In genomic region chr16:17252086-17252726, GRCm38 (mm10) we compare ENCODE assay signal across 8 mouse cellular contexts. TPM values are rescaled to one million over a fixed set of nuclear protein-coding genes. Genes with fewer than 3 reads are reported as not detected.
DNase-seq lines count a peak whose midpoint lies in the region; ATAC-seq lines count a peak whose summit lies in the region.

No protein-coding gene starts in this region.

- H3K9me3 ChIP-seq in hindbrain, embryonic 13.5 days, result no peaks in the 10 kb centered on the region
- H3K9me3 ChIP-seq in hindbrain, embryonic 10.5 days, result no peaks in the 10 kb centered on the region
- no peaks in the 10 kb centered on the region for H3K9me3 ChIP-seq in midbrain, embryonic 15.5 days
- H3K9me3 ChIP-seq in midbrain, embryonic 13.5 days, result no peaks in the 10 kb centered on the region

- peaks cover 57% of the 10 kb centered on the region for H3K4me1 ChIP-seq in hindbrain, embryonic 13.5 days (replicated peaks)
- H3K4me1 ChIP-seq in hindbrain, embryonic 10.5 days (replicated peaks), result peaks cover 44% of the 10 kb centered on the region
- H3K4me1 ChIP-seq in midbrain, embryonic 15.5 days, result peaks cover 26% of the 10 kb centered on the region
- peaks cover 42% of the 10 kb centered on the region for H3K4me1 ChIP-seq in midbrain, embryonic 13.5 days (replicated peaks)

- 0 out of 2 replicates have a peak overlapping the region, but pooled peaks have one; percentile 30 for H3K27ac ChIP-seq in hindbrain, embryonic 13.5 days
- no peak overlapping the region for H3K27ac ChIP-seq in hindbrain, embryonic 10.5 days
- no peak overlapping the region for H3K27ac ChIP-seq in midbrain, embryonic 15.5 days
- H3K27ac ChIP-seq in midbrain, embryonic 13.5 days, result no peak overlapping the region

- WGBS in hindbrain, embryonic 13.5 days, result 74% methylated on average over 3 of the region's 3 CpGs
- 80% methylated on average over 3 of the region's 3 CpGs for WGBS in hindbrain, embryonic 10.5 days
- WGBS in midbrain, embryonic 15.5 days, result 80% methylated on average over 3 of the region's 3 CpGs
- 79% methylated on average over 3 of the region's 3 CpGs for WGBS in midbrain, embryonic 13.5 days

- no peak overlapping the region for H3K4me2 ChIP-seq in hindbrain, embryonic 13.5 days
- H3K4me2 ChIP-seq in midbrain, embryonic 15.5 days, result no peak overlapping the region
- no peak overlapping the region for H3K4me2 ChIP-seq in midbrain, embryonic 13.5 days (replicated peaks)

- H3K9ac ChIP-seq in hindbrain, embryonic 13.5 days, result no peak overlapping the region
- no peak overlapping the region for H3K9ac ChIP-seq in midbrain, embryonic 15.5 days
- no peak overlapping the region for H3K9ac ChIP-seq in midbrain, embryonic 13.5 days (replicated peaks)

- no peak overlapping the region for H3K4me3 ChIP-seq in hindbrain, embryonic 13.5 days
- no peak overlapping the region for H3K4me3 ChIP-seq in hindbrain, embryonic 10.5 days
- H3K4me3 ChIP-seq in midbrain, embryonic 15.5 days, result no peak overlapping the region
- H3K4me3 ChIP-seq in midbrain, embryonic 13.5 days (replicated peaks), result no peak overlapping the region

- no peak for DNase-seq in hindbrain, embryonic 10.5 days (ENCODE audit: low spot score)
- DNase-seq in liver, result peak; percentile 74
- peak; percentile 63 for DNase-seq in yolk sac, embryonic 10.5 days (ENCODE audit: low spot score)
- DNase-seq in spleen, postnatal 10 days (ENCODE audit: low spot score in 2 of 2), result no peak
- DNase-seq in frontal cortex, postnatal 25 days (ENCODE audit: low spot score in 2 of 2), result no peak

- no peaks in the 10 kb centered on the region for H3K27me3 ChIP-seq in hindbrain, embryonic 13.5 days
- H3K27me3 ChIP-seq in hindbrain, embryonic 10.5 days (ENCODE audit: insufficient read depth, poor library complexity, severe bottlenecking), result no peaks in the 10 kb centered on the region
- H3K27me3 ChIP-seq in midbrain, embryonic 15.5 days (replicated peaks), result no peaks in the 10 kb centered on the region
- H3K27me3 ChIP-seq in midbrain, embryonic 13.5 days, result no peaks in the 10 kb centered on the region

- ATAC-seq in hindbrain, embryonic 13.5 days (ENCODE audit: low FRiP score), result no peak
- 0 out of 2 replicates have a peak, but pooled peaks have one; percentile 32 for ATAC-seq in midbrain, embryonic 15.5 days (replicated peaks)
- no peak for ATAC-seq in midbrain, embryonic 13.5 days

- H3K36me3 ChIP-seq in hindbrain, embryonic 13.5 days, result peaks cover 17% of the 10 kb centered on the region
- H3K36me3 ChIP-seq in hindbrain, embryonic 10.5 days, result peaks cover 22% of the 10 kb centered on the region
- 0 out of 2 replicates have a peak, but pooled peaks cover 4% of the 10 kb centered on the region for H3K36me3 ChIP-seq in midbrain, embryonic 15.5 days (replicated peaks)
- peaks cover 17% of the 10 kb centered on the region for H3K36me3 ChIP-seq in midbrain, embryonic 13.5 days

RNA-seq across cellular contexts. Expression of gene Hic2, which starts 18.8 kb away (rescaled TPM):
- polyA plus RNA-seq in hindbrain, embryonic 13.5 days (2015; fragmentation: Nextera tagmentation; extraction: Ambion mirVana), result 9.0 and 9.4 TPM in 2 replicates
- 16.1 and 18.0 TPM in 2 replicates for polyA plus RNA-seq in hindbrain, embryonic 10.5 days (2016; fragmentation: Nextera tagmentation; extraction: Ambion mirVana)
- polyA plus RNA-seq in midbrain, embryonic 15.5 days (2015; fragmentation: Nextera tagmentation; extraction: Ambion mirVana), result 11.1 and 11.6 TPM in 2 replicates
- 13.2 and 13.6 TPM in 2 replicates for polyA plus RNA-seq in midbrain, embryonic 13.5 days (2015; fragmentation: Nextera tagmentation; extraction: Ambion mirVana)

RNA-seq across cellular contexts. Expression of gene Tmem191c, which starts 23.7 kb away (rescaled TPM):
- polyA plus RNA-seq in hindbrain, embryonic 13.5 days (2015; fragmentation: Nextera tagmentation; extraction: Ambion mirVana), result 32.6 and 33.3 TPM in 2 replicates
- 7.2 and 11.1 TPM in 2 replicates for polyA plus RNA-seq in hindbrain, embryonic 10.5 days (2016; fragmentation: Nextera tagmentation; extraction: Ambion mirVana)
- 63.2 and 67.6 TPM in 2 replicates for polyA plus RNA-seq in midbrain, embryonic 15.5 days (2015; fragmentation: Nextera tagmentation; extraction: Ambion mirVana)
- polyA plus RNA-seq in midbrain, embryonic 13.5 days (2015; fragmentation: Nextera tagmentation; extraction: Ambion mirVana), result 24.1 and 28.1 TPM in 2 replicates

RNA-seq across cellular contexts. Expression of gene Rimbp3, which starts 43.8 kb away (rescaled TPM):
- 1.8 and 1.9 TPM in 2 replicates for polyA plus RNA-seq in hindbrain, embryonic 13.5 days (2015; fragmentation: Nextera tagmentation; extraction: Ambion mirVana)
- 1.6 and 1.9 TPM in 2 replicates for polyA plus RNA-seq in hindbrain, embryonic 10.5 days (2016; fragmentation: Nextera tagmentation; extraction: Ambion mirVana)
- 2.6 and 3.3 TPM in 2 replicates for polyA plus RNA-seq in midbrain, embryonic 15.5 days (2015; fragmentation: Nextera tagmentation; extraction: Ambion mirVana)
- 2.1 and 2.5 TPM in 2 replicates for polyA plus RNA-seq in midbrain, embryonic 13.5 days (2015; fragmentation: Nextera tagmentation; extraction: Ambion mirVana)

RNA-seq across cellular contexts. Expression of gene Ube2l3, which starts 49.8 kb away (rescaled TPM):
- 313 and 319 TPM in 2 replicates for polyA plus RNA-seq in hindbrain, embryonic 13.5 days (2015; fragmentation: Nextera tagmentation; extraction: Ambion mirVana)
- polyA plus RNA-seq in hindbrain, embryonic 10.5 days (2016; fragmentation: Nextera tagmentation; extraction: Ambion mirVana), result 394 and 407 TPM in 2 replicates
- 262 and 275 TPM in 2 replicates for polyA plus RNA-seq in midbrain, embryonic 15.5 days (2015; fragmentation: Nextera tagmentation; extraction: Ambion mirVana)
- polyA plus RNA-seq in midbrain, embryonic 13.5 days (2015; fragmentation: Nextera tagmentation; extraction: Ambion mirVana), result 330 and 342 TPM in 2 replicates

Comparison
In these comparisons a context has a peak if more than half of its experiments do, and no peak if none do; other contexts are left out.
1. DNase-seq: peak in liver (single experiment) and yolk sac, embryonic 10.5 days (single experiment); none in hindbrain, embryonic 10.5 days (single experiment), spleen, postnatal 10 days (0 of 2) and frontal cortex, postnatal 25 days (0 of 2).